Mouse (Mus musculus): Measurements from ENCODE around the gene Nodal.

DNA sequence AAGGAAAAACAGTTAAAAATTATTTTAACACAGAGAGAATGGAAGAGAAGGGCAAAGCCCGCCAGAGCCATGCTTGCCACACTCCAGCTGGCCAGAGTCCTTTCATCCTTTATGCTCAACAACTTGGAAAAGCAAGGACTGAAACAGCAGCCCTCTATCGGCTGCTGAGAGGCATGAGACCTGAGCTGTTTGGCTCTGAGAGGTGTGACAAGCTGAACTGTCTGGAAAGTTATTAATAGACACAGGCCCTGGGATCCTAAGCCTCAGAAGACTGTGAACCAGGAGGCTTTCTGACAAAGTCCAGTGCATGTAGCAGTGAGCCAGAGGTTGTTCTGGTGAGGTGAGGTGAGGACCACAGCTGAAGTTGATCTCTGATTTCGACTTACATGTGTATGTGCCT, 55.9 kb downstream of the Nodal start:
- TF ChIP-seq CTCF (IDR thresholded peaks at IDR 0.05; ENCODE audit: borderline replicate concordance, insufficient read depth, low read length) (no peak), POLR2A (IDR thresholded peaks at IDR 0.05; ENCODE audit: low read depth, low read length) (no peak)

Measured in embryonic fibroblast, embryonic 13.5 days (primary cell).